Mouse (Mus musculus) thymus, postnatal 4 days (tissue): ENCODE data around the gene Insr.
"Not testable (repeated sequence)": the region's sequence is repeated elsewhere in the genome, so short reads cannot be mapped to it uniquely, and the experiment has no call there.

Experiments
- DNase-seq: peaks from one replicate; pipeline ENCODE4 v3.0.0; 2021

The Insr gene

DNA sequence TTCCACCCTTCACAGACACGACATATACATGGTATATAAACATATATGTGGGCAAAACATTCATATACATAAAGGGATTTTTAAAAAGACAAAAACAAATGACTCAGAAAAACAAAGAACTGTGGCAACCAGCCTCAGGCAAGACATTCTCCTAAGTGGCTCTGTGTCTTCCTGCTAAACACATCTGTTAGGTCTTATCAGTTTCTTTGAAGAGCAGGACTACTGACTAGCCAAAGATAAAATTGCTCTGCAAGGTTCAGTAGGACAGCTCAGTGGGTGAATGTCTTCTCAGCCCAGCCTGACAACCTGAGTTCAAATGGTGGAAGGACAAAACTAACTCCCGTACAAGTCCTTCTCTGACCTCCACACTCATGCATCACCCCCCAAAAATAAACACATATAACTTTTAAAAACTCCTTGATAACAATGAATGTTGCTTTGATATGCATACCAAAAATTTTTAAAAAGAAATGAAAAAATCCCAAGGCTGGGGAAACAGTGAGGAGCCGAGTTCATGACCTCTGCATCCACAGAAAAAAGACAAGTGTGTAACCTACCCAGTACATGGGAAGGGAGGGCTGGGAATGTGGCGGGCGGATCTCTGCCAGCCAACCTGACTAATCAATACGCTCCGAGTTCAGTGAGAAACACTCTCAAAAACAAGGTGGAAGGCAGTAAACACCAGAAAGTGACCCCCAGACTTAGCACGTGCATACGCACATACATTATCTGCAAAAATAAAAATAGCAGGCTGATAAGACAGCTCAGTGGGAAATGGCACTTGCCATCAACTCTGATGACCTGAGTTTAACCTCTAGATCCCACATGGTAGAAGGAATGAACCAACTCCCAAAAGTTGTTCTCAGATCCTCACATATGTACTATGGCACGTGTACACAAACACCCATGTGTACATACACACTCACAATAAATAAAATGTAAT is 49.0 kb downstream of the Insr start:
- DNase-seq = no peak

DNA sequence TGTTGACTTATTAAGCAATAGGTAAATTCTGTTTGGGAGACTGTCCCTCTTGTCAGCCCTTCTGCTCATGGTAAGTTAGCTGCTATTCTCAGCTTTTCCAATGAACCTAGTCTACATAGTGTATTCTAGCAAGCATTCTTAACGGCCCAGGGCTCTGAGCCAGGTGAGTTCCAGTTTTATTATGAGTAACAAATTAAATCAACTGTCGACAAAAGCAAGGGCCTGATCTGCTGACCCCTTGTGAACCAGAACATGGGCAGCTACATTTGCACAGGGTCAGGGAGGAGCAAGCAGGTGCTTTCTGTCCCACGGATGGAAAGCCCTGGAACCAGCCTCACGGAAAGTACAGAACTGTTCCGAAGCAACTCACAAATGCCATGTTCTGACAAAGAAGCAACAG is 52.0 kb downstream of the Insr start:
- DNase-seq = no peak

GRCm38 (mm10) chr8:3225731-3226130 is 53.7 kb downstream of the Insr start:
- peak; percentile 37 for DNase-seq

GRCm38 (mm10) chr8:3225184-3225583 is 54.2 kb downstream of the Insr start:
- DNase-seq = no peak

GRCm38 (mm10) chr8:3222636-3222965 is 56.8 kb downstream of the Insr start:
- DNase-seq = no peak

DNA sequence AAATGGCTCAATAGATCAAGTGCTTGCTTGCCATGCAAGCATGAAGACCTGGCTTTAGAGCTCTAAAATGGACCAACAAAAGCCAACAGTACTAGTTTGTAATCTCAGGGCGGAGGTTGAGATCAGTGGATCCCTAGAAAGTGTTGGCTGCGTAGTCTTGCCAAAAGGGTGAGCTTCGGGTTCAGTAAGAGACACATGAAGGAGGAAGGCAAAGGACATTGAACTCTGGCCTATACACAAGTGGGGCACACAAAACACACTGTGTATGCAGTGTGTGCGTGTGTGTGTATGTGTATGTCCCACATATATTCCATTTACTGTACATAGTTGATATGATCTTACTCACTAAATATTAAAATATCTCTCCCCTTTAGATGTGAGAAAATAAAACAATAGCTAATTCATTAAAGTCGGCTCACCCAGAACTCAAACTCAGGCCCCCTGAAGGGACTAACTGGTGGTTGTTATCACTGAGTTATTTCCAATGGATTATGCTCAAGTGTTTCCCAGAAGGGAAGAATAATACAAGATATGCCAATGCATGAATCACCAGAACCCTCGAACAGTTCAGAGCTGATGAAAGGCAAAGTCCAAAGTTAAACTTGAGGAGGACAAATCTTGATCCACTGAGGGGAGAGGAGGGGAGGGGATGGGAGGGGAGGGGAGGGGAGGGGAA is 57.3 kb downstream of the Insr start:
- DNase-seq = no peak

DNA sequence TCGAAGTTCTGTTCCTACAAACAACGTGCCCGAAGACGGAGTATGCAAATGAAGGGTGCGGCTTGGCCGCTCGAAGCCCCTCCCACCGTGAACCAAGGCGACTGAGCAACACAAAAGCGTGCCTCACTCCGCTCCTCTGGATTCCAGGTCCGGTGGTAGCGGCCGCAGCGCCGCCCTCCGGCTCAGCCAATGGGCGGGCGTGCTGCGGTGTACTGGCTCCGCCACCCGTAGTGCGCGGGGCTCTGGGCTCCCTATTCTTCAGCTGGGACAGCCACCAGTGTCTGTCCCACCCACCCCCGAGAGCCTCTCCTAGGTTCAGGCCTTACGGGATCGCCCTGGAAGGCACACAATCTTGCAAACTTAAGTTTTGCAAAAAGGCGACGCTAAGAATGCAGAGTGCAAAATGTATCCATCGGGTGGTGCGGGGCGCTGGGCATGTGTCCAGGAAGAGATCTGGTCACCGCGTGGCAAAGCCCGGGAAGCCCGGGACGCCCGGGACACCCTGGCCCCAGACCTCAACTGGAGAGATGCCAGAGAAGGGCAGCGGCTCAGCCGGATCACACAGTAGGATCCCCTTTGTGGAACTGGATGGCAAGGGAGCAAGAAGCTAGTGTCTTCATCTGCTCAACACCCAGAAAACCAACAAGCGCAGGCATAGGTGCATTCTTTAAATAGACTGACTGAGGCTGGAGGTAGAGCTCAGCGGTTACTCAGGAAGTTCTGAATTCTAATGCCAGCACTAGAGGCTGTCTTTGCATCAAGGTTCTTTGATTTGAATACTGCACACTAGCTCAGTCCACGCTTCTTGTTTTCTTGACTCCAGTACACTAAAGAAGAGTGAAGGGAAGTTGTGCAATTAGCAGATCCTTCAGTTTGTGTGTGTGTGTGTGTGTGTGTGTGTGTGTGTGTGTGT is 58.1 kb downstream of the Insr start:
- peak; percentile 95 for DNase-seq

GRCm38 (mm10) chr8:3220502-3220901 is 58.9 kb downstream of the Insr start:
- DNase-seq = no peak

GRCm38 (mm10) chr8:3219921-3220411 is 59.5 kb downstream of the Insr start:
- peak; percentile 15 for DNase-seq

DNA sequence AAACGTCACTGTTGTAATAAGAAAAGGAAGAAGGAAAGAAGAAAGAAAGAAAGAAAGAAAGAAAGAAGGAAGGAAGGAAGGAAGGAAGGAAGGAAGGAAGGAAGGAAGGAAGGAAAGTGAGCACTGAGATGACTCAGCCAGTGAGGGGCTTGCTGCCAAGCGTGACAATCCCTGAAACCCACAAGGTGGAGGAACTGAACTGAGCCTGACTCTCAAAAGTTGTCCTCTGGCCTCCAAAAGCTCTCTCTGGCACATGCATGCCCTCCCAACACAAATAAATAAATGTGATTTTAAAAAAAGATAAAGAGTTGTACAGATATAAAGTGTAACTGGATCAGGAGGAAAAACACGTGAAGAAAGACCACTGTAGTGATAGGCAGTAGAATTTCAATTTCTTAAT is 60.2 kb downstream of the Insr start:
- no peak for DNase-seq

DNA sequence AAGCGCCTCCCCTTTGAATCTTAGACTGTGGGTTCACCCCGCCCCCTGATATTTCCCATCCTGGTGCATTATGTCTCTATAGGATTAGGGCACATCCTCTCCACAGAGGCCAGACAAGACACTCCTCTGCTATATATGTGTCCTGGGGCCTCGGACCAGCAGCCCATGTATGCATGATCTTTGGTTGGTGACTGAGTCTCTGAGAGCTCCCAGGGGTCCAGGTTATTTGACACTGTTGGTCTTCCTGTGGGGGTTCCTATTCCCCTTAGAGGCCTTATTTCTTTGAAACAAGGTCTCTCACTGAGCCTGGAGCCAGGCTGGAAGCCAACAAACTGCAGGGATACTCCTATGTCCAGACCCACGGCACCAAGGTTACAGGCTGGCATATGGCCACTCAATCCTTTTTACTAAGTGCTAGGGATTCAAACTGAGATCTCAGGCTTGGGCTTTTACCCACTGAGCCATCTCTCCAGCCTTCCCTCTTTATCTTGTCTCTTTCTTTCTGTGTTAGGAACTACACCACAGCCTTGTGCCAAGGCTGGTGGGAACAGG is 62.8 kb downstream of the Insr start:
- no peak for DNase-seq

DNA sequence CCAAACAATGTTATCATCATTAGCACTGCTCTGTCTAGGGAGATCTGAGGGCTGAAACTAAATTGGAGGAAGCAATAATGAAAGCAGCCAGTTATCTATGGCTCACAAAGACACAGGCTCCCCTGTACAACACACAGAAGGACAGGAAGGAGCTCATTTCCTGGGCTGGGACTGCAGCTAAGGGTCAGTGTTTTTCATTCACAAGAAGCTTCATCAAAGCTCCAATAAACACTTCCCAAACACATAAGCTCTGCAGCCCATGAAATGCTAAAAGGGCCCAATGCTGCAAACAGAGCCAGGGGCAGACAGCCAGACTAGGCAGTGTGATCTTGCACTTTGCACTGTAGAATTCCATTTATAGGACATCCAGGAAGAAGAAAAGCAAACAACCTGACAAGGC is 63.9 kb downstream of the Insr start:
- DNase-seq = no peak

DNA sequence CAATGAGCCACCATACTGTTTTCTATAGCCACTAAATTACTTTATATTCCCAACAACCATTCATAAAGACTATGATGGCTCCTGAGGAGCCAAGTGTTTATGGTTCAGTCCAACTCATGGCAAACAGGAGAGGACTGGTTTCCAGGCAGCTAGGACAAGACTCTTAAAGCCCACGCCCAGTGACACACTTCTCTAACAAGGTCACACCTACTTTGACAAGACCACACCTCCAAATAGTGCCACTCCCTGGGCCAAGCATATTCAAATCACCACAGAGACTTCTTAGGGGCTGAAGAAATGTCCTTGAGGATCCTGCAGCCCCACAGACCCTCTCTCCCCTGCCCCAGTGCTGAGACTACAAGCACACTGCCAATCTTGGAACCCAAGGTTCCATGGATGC is 64.8 kb downstream of the Insr start:
- no peak for DNase-seq

GRCm38 (mm10) chr8:3211456-3211855 is 68.0 kb downstream of the Insr start:
- no peak for DNase-seq

DNA sequence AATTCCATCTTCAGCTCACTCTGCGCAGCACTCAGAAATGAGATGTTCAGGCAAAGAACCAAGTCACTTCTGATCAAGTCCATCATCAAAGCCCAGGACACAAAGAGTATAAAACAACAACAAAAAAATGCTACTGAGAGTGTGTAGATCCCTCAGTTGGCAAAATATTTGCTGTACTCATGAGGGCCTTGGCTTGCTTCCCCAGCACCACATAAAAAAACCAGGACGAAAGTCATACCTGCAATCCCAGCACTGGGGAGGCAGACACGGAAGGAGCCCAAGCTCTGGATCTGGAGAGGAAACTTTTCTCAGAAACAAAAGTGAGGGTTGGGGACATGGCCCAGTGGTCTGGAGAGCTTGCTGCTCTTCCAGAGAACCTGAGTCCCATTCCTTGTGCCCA is 69.5 kb downstream of the Insr start:
- no peak for DNase-seq

DNA sequence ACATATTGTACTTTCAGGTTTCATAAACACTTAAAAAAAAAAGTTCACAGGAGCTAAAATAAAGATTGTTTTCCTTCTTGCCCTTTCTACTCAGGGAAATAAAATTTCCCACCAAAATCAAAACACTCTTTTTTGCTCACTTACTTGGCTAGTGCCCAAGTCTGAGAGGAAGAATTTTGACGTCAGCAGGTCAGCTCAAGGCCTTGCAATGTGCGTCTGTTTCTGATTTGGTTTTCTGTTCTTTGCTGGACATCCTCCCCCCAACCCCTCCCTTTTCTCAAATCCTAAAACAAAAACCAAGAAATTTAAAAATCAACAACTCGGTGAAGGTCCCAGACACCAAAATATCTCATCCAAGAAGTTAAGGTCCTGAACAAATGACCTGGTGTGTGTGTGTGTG is 70.1 kb downstream of the Insr start:
- no peak for DNase-seq

- no peak for DNase-seq
These were observed 70.7 kb downstream of the Insr start for GRCm38 (mm10) chr8:3208729-3209128.

DNA sequence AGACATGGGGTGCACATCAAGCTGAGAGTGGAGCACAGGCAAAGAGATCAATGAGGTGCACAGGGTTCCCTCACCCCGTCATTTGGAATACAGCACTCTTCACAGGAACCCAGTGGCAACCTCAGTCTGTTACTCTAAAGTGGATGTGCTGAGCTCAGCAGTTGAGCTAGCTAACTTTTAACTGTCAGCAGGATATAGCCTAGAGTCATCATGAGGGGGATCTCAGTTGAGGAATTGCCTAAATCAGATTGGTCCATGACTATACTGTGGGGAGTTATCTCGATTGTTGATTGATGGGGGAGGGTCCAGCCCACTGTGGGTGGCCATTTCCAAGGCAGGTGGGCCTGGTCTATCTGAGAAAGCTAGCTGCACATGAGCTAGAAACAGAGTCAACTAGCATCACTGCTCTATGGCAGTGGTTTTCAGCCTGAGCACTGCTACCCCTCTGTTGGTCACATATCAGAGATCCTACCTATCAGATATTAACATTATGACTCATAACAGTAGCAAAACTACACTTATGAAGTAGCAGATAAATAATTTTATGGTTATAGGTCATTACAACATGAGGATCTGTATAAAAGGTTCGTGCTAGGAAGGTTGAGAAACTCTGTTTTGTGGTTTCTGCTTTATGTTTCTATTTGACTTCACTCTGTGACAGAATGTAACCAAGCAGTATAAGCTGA is 74.5 kb downstream of the Insr start:
- no peak for DNase-seq

- DNase-seq = no peak
These were observed 76.6 kb downstream of the Insr start for GRCm38 (mm10) chr8:3202792-3203191.

- not testable (repeated sequence) for DNase-seq
These were observed 85.1 kb downstream of the Insr start for GRCm38 (mm10) chr8:3194297-3194696.

DNA sequence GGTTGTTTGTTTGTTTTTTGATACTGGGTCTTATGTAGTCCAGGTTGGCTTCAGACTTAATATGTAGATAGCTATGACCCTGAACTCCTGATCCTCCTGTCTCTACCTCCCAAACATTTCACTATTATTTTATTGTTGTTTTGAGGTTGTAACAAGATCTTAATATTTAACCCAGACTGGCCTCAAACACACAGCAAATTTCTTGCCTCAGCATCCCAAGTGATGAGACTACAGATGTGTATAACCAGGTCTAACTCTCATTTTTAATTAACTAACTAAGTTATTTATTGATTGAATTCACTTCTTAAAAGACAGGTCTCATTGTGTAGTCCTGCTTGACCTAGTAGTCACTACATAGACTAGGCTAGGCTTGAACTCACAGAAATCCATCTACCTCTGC is 88.4 kb downstream of the Insr start:
- DNase-seq = no peak

DNA sequence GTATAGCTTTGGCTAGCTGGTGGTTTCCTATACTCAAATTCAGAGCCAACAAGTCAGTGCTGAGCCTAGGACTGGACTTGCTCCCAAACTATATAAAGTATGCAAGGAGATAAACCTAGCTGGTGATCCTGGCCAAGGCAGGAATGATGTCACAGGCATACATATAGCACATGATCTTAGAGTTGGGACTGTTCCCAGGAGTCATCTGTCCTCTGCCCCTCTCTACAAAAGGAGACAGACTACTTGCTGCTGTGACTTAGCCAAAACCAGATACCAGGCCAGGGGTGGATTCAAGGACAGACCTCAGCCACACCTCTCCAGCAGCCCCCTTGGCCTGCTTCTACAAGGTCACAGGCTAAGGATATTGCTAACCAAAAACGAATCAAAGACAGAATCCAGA is 92.0 kb downstream of the Insr start:
- no peak for DNase-seq
